Mouse (Mus musculus) left cerebral cortex, adult 9 months (tissue): ENCODE data around the gene Crybg3.

ENCODE experiments used
- DNase-seq, 2 experiments: peaks; one replicate each; pipeline ENCODE4 v3.0.0; 2022; ENCODE audit warnings: low spot score in 2 of 2

Crybg3 gene

GRCm38 (mm10) chr16:59451813-59452212 is 149.0 kb downstream of the Crybg3 start:
- no peak for DNase-seq

DNA sequence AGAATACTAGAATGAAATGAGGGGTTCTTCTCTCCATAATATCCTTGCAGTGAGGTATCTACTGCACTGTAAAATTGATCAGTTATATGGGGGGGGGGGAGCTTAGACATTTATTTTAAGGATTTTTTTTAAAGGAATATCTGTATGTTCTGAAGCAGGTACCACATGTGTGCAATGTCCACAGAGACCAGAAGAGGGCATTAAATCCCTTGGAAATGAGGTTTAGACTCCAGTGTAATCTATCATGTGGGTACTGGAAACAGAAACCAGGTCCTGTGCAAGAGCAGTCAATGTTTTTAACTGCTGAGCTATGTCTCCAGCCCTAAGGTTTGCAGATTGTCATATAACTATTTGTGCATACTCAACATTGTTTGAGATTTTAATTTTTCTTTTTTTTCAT is 151.7 kb downstream of the Crybg3 start:
- no peak for DNase-seq

DNA sequence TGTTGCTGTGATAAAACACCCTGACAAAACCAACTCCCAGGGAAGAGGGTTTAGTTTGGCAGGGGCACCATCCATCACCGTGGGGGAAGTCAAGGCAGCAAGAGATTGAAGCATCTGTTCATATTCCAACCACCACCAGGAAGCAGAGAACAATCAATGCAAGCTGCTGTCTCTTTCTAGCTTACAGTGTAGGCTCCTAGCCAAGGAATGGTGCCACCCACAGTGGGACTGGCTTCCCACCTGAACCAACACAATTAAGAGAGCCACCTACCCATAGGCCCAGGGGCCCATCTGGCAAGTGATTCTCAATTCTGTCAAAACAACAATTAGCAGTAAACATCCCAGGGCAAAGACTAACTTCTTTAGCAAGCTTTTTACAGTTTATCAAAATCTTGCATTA is 152.6 kb downstream of the Crybg3 start:
- no peak for DNase-seq

DNA sequence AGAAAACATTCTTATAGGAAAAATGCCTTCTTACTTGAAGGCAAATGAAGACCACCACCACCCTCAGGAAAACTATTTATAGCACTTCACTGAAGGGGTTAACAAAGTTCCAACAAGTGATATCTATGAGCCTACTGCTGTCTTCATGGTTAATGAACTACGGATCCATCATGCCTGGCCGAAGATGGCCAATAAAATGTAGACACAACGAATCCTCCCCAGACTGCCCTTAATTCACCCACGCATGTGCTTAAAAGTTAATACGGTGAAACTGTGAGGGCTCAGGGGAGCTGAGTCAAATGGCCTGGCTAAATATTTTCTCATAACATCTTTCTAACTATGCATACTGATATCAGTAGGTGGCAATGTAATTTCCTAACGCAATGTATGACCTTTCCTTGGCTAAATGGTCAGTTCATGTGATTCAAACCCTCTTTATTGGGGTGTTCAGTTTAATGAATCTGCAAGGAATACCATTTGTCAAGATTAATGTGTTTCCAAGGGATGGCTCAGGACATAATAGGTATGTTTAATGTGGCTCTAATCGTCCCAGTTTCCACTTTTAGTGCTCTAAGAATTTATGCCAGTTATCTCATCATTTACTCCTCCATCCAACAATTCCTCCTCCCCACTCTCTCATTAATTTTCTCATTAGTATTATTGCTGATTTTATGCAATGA is 155.8 kb downstream of the Crybg3 start:
- DNase-seq: no peak
